Mouse (Mus musculus) heart, postnatal 0 days (tissue): ENCODE data around the gene Chit1. TPM values are rescaled to one million over a fixed set of nuclear protein-coding genes. Genes with fewer than 3 reads are reported as not detected.

ENCODE experiments used
- ATAC-seq: fragments of 200-750 bp; cut with Nextera tagmentation; 2 replicates; pipeline ENCODE4 v1.8.0; 2017; ENCODE audit warnings: low read depth, moderate number of reproducible peaks, moderate library complexity; ENCODE audit not compliant: insufficient read depth
- DNase-seq: peaks from one replicate; pipeline ENCODE4 v3.0.0-alpha.2; 2016; ENCODE audit warnings: low spot score
- H3K27ac ChIP-seq: fragments of 300-500 bp; sonication (generic); 2 replicates; pipeline ENCODE4 v1.5.1; 2014; ENCODE audit warnings: low read depth, mild to moderate bottlenecking
- H3K27me3 ChIP-seq: fragments of 300-500 bp; sonication (generic); 2 replicates; pipeline ENCODE4 v1.6.1; 2014; ENCODE audit warnings: low read length, mixed read lengths; ENCODE audit not compliant: control insufficient read depth, insufficient read depth
- H3K36me3 ChIP-seq: fragments of 300-500 bp; sonication (generic); replicated peaks from 2 replicates; pipeline ENCODE4 v1.6.1; 2014; ENCODE audit warnings: low read length, mixed read lengths; ENCODE audit not compliant: control insufficient read depth, insufficient read depth
- H3K4me1 ChIP-seq: fragments of 300-500 bp; sonication (generic); 2 replicates; pipeline ENCODE4 v1.6.1; 2014; ENCODE audit warnings: antibody characterized with exemption; ENCODE audit not compliant: control insufficient read depth, insufficient read depth
- H3K4me2 ChIP-seq: fragments of 300-500 bp; sonication (generic); 2 replicates; pipeline ENCODE4 v1.6.1; 2014; ENCODE audit warnings: low read depth, mild to moderate bottlenecking, low read length, moderate library complexity
- H3K4me3 ChIP-seq: fragments of 300-500 bp; sonication (generic); 2 replicates; pipeline ENCODE4 v1.5.1; 2014; ENCODE audit warnings: low read depth, low read length
- H3K9ac ChIP-seq: fragments of 300-500 bp; sonication (generic); replicated peaks from 2 replicates; pipeline ENCODE4 v1.6.1; 2014; ENCODE audit warnings: low read depth, low read length, mixed read lengths
- H3K9me3 ChIP-seq: fragments of 300-500 bp; sonication (generic); replicated peaks from 2 replicates; pipeline ENCODE4 v1.6.1; 2016; ENCODE audit warnings: low read length; ENCODE audit not compliant: control insufficient read depth
- CTCF ChIP-seq: IDR thresholded peaks from 2 replicates; pipeline ENCODE4 v1.5.1; 2016; ENCODE audit warnings: antibody characterized with exemption, control low read depth, low read depth
- EP300 ChIP-seq: IDR thresholded peaks from 2 replicates; pipeline ENCODE4 v1.6.1; 2016; ENCODE audit warnings: antibody characterized with exemption, low read depth
- WGBS: fragments of 180-500 bp; shearing (Covaris S2); extraction: QIAGEN DNeasy Blood & Tissue Kit; methylation state at CpG from one replicate; pipeline ENCODE4 v1.1.7; 2014; 5-methylcytosine and 5-hydroxymethylcytosine counted together
- polyA plus RNA-seq: library from polyadenylated mRNA; unstranded; fragments of >200 nt; fragmentation: Nextera tagmentation; extraction: Ambion mirVana; gene quantifications from 2 replicates; pipeline ENCODE4 v1.2.1, GENCODE M21; 2015
- total RNA-seq: library from RNA; depleted of rRNA; stranded (reverse); fragments of >200 nt; gene quantifications from 2 replicates; pipeline ENCODE4 v1.2.3, GENCODE M21; 2014; ENCODE audit warnings: low replicate concordance

The Chit1 gene
- total and polyA plus RNA-seq, 2 experiments from 2014 or later, result 0.19 to 0.76 TPM

DNA sequence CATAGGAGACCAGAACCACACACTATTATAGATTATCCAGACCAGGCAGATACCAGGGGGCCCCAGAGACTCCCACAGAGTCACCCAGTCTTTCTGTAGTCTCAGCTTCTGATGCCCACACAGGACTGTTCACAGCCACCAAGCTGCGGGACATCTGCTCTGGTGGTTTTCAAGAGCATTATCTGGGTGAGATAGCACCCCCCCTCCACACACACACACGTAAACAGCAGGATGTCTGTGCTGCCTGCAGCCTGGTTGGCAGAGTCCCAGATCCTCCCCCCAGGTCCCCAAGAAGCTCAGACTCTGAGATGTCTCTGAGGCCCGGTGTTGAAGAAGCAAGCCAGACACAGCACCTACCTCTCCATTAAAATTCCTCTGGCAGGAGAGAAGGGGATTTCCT, 84.5 kb downstream of the Chit1 start:
- no peak for DNase-seq
- peak; percentile 18; the same call in 1 of the 2 replicates for ATAC-seq
- peaks cover 27% of the 10 kb centered on the region for H3K4me1 ChIP-seq
- no peaks in the 10 kb centered on the region for H3K9me3 ChIP-seq
- no peaks in the 10 kb centered on the region for H3K36me3 ChIP-seq
- no peak for TF ChIP-seq CTCF
- no peak for TF ChIP-seq EP300
- H3K9ac ChIP-seq, result no peak overlapping the region
- peak overlapping the region; percentile 71 for H3K27ac ChIP-seq
- H3K4me2 ChIP-seq, result no peak overlapping the region
- H3K27me3 ChIP-seq, result no peaks in the 10 kb centered on the region
- H3K4me3 ChIP-seq, result no peak overlapping the region
- WGBS, result 10% methylated on average over 3 of the region's 3 CpGs

DNA sequence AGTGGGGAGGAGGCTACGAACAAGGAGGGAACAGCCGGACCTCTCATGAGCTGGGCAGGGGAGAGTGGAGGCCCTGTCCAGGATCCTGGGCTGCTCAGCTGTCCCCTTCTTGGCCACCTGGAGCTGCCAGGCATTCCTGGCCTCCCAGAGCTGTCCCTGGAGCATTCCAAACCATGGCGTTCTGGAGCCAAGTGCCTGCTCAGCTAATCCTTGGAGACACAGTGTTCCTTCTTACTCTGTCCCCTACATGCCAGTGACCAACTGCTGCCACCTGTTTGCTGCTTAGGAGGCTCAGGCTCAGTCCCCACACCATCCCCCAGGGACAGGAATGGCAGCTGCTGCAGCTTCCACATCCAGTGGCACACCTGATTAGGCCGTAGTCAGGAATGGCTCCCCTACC, 84.9 kb downstream of the Chit1 start:
- H3K9me3 ChIP-seq, result no peaks in the 10 kb centered on the region
- ATAC-seq (peak; percentile 42), DNase-seq (peak; percentile 43)
- TF ChIP-seq EP300 (no peak), CTCF (no peak)
- no peaks in the 10 kb centered on the region for H3K27me3 ChIP-seq
- 14% methylated on average over 4 of the region's 4 CpGs for WGBS
- H3K27ac ChIP-seq, result peak overlapping the region; percentile 71
- no peak overlapping the region for H3K4me3 ChIP-seq
- H3K4me2 ChIP-seq, result peak overlapping the region; percentile 8; the same call in 1 of the 2 replicates
- H3K36me3 ChIP-seq, result no peaks in the 10 kb centered on the region
- peaks cover 27% of the 10 kb centered on the region for H3K4me1 ChIP-seq
- H3K9ac ChIP-seq, result no peak overlapping the region

DNA sequence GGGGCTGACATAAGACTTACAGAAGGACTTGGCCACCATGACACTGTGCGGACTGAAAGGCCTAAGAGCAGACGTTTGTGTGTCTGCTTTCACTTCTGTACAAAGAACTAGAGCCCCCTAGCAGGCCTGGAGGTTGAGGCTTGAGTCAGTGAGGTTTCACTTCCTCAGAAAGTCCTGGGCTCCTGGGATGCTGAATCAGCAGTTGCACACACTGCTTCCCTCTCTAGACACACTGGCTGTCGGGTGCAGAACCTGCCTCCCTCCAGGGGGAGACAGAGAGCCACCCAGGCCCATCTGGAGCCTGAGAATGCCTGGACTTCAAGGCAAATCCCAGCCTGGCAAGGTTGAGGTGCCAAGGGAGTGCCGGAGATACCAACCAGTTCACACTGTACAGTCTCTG, 85.3 kb downstream of the Chit1 start:
- DNase-seq (peak; percentile 16), ATAC-seq (peak; percentile 37)
- Histone ChIP-seq H3K36me3 (no peaks in the 10 kb centered on the region), H3K4me2 (peak overlapping the region; percentile 8; the same call in 1 of the 2 replicates), H3K4me3 (no peak overlapping the region), H3K4me1 (peaks cover 27% of the 10 kb centered on the region), H3K27ac (peak overlapping the region; percentile 71), H3K27me3 (no peaks in the 10 kb centered on the region), H3K9ac (no peak overlapping the region), H3K9me3 (no peaks in the 10 kb centered on the region)
- whole genome bisulfite sequencing, result 57% methylated on average over 4 of the region's 4 CpGs
- TF ChIP-seq EP300, result no peak
- TF ChIP-seq CTCF, result peak; percentile 75

DNA sequence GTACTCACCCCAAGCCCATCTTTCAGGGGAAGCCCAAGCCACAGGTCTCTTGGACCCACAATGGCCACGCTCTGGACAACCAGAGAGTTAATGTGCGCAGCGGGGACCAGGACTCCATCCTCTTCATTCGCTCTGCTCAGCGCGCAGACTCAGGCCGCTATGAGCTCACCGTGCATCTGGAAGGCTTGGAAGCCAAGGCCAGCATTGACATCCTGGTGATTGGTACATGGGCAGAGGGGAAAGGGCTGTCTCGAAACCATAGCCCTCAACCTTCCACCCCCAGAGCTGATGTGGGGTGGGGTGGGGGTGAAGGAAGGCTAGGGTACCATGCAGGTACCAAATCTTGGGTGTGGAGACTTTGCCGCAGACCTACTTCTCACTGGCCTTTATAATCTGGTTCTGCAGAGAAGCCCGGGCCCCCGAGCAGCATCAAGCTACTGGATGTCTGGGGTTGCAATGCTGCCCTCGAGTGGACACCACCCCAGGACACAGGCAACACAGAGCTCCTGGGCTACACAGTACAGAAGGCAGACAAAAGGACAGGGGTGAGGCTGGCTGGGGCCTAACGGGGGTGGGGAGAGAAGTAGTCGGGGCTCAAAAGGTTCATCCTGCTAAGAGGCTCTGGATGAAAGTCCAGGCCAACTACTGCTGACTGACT, 86.4 kb downstream of the Chit1 start:
- no peak for DNase-seq
- TF ChIP-seq EP300 (no peak), CTCF (peak; percentile 28; the same call in 1 of the 2 replicates)
- 72% methylated on average over 15 of the region's 15 CpGs for WGBS
- no peak for ATAC-seq
- Histone ChIP-seq H3K27ac (no peak overlapping the region), H3K4me3 (no peak overlapping the region), H3K9me3 (no peaks in the 10 kb centered on the region), H3K4me2 (no peak overlapping the region), H3K36me3 (no peaks in the 10 kb centered on the region), H3K4me1 (peaks cover 27% of the 10 kb centered on the region), H3K27me3 (no peaks in the 10 kb centered on the region), H3K9ac (no peak overlapping the region)

DNA sequence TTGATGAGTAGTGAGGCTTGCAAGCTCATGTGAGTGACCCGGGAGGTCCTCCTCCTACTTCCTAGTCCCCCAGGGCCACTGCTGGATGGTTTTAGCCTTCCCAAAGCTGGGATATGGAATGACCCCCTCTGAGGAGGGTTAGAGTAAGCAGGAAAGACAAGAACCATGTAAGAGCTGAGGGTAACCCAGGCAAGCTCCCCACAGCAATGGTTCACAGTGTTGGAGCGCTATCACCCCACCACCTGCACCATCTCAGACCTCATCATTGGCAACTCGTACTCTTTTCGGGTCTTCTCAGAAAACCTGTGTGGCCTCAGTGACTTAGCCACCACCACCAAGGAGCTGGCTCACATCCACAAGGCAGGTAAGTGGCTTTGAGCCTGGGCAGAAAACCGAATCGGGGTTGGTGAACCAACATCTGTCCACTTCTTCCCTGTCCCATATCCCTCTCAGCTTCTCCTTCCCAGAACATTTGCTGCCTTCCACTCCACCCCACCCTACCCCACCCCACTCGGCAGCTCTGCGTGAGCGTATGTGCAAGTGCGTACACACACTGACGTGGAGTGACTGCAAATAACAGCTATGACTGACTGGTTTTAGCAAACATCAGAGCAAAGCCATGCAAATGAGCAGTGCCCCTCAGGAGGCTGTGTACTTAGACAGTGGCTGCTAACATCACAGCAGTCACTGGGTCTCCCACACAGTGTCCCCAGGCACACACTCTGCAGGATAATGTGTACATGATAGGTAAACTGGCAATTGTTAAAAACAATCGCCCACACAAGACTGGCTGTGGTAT, 87.4 kb downstream of the Chit1 start:
- no peak overlapping the region for H3K27ac ChIP-seq
- H3K9me3 ChIP-seq, result no peaks in the 10 kb centered on the region
- no peak overlapping the region for H3K9ac ChIP-seq
- H3K27me3 ChIP-seq, result no peaks in the 10 kb centered on the region
- WGBS, result 88% methylated on average over 12 of the region's 12 CpGs
- DNase-seq (no peak), ATAC-seq (no peak)
- peaks cover 25% of the 10 kb centered on the region for H3K4me1 ChIP-seq
- no peak for TF ChIP-seq EP300
- TF ChIP-seq CTCF, result no peak
- H3K4me3 ChIP-seq, result no peak overlapping the region
- H3K4me2 ChIP-seq, result no peak overlapping the region
- H3K36me3 ChIP-seq, result no peaks in the 10 kb centered on the region; the same call in 1 of the 2 replicates
